Mouse (Mus musculus) stomach, postnatal 0 days (tissue): ENCODE results near the gene Clec16a. TPM values are rescaled to one million over a fixed set of nuclear protein-coding genes. Genes with fewer than 3 reads are reported as not detected.

ENCODE experiments used
- ATAC-seq: fragments of 200-750 bp; cut with Nextera tagmentation; 2 replicates; pipeline ENCODE4 v1.8.0; 2017; ENCODE audit not compliant: low FRiP score, low TSS enrichment
- DNase-seq: peaks from one replicate; pipeline ENCODE4 v3.0.0-alpha.2; 2016; ENCODE audit warnings: low spot score
- H3K27ac ChIP-seq: fragments of 300-500 bp; sonication (generic); replicated peaks from 2 replicates; pipeline ENCODE4 v1.5.1; 2014; ENCODE audit warnings: mild to moderate bottlenecking, control low read depth
- H3K27me3 ChIP-seq: fragments of 300-500 bp; sonication (generic); 2 replicates; pipeline ENCODE4 v1.6.1; 2014; ENCODE audit warnings: low read length; ENCODE audit not compliant: control insufficient read depth, insufficient read depth
- H3K36me3 ChIP-seq: fragments of 300-500 bp; sonication (generic); 2 replicates; pipeline ENCODE4 v1.6.1; 2014; ENCODE audit warnings: low read length, mixed read lengths; ENCODE audit not compliant: control insufficient read depth, insufficient read depth
- H3K4me1 ChIP-seq: fragments of 300-500 bp; sonication (generic); replicated peaks from 2 replicates; pipeline ENCODE4 v1.6.1; 2014; ENCODE audit warnings: antibody characterized with exemption; ENCODE audit not compliant: control insufficient read depth, insufficient read depth
- H3K4me2 ChIP-seq: fragments of 300-500 bp; sonication (generic); replicated peaks from 2 replicates; pipeline ENCODE4 v1.6.1; 2014; ENCODE audit warnings: low read depth, mild to moderate bottlenecking, control low read depth, moderate library complexity
- H3K4me3 ChIP-seq: fragments of 300-500 bp; sonication (generic); 2 replicates; pipeline ENCODE4 v1.5.1; 2014; ENCODE audit warnings: low read depth, low read length, control low read depth
- H3K9ac ChIP-seq: fragments of 300-500 bp; sonication (generic); 2 replicates; pipeline ENCODE4 v1.6.1; 2014; ENCODE audit warnings: mild to moderate bottlenecking, low read length, control low read depth, mixed read lengths
- H3K9me3 ChIP-seq: fragments of 300-500 bp; sonication (generic); 2 replicates; pipeline ENCODE4 v1.6.1; 2016; ENCODE audit warnings: low read length; ENCODE audit not compliant: control insufficient read depth
- CTCF ChIP-seq: IDR thresholded peaks from 2 replicates; pipeline ENCODE4 v1.5.1; 2016; ENCODE audit warnings: antibody characterized with exemption, low read depth, mild to moderate bottlenecking, moderate library complexity
- EP300 ChIP-seq: optimal IDR thresholded peaks from 2 replicates; pipeline ENCODE3; 2016; ENCODE audit warnings: antibody characterized with exemption
- WGBS: fragments of 180-500 bp; shearing (Covaris S2); extraction: QIAGEN DNeasy Blood & Tissue Kit; methylation state at CpG from one replicate; pipeline ENCODE4 v1.1.7; 2014; 5-methylcytosine and 5-hydroxymethylcytosine counted together
- polyA plus RNA-seq: library from polyadenylated mRNA; unstranded; fragments of >200 nt; fragmentation: Nextera tagmentation; extraction: Ambion mirVana; gene quantifications from 2 replicates; pipeline ENCODE4 v1.2.1, GENCODE M21; 2015

Clec16a gene
- polyA plus RNA-seq, 1 experiment from 2014 or later, result 28.1 TPM

DNA sequence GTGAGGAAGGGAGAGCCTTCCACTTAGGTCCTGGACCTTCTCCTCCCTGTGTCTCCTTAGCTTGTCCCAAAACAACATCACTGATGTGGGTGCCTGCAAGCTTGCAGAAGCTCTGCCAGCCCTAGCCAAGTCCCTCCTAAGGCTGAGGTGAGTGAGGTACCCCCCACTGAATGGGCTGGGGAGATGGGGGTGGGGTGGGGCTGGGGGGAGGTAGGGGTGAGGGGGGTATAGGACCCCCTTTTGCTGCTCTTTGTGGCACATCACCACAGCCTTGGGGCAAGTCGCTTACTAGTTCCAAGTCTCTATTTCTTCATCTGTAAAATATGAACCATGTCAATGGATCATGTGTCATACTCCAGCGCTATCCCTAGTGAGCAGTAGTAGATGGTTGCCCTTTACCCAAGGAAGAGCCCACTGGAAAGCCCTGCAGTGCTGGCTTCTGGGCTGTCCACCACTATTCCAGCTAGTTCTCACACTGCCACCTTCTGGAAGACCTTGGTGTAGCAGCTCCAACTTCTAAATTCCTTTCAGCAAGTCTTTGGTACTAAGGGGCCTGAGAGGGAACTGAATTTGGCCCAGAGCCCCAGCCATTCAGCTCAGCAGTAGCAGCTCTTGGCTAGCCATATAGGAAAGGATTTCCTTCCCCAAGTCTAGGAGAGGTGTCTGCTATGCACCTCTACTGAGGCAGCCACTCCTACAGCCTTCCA, 24.1 kb upstream of the Clec16a start:
- DNase-seq (peak; percentile 82), ATAC-seq (peak; percentile 53)
- H3K4me1 ChIP-seq, result no peaks in the 10 kb centered on the region
- no peak overlapping the region for H3K9ac ChIP-seq
- no peaks in the 10 kb centered on the region for H3K36me3 ChIP-seq
- H3K27ac ChIP-seq, result no peak overlapping the region
- H3K4me3 ChIP-seq, result no peak overlapping the region
- TF ChIP-seq CTCF (peak; percentile 87), EP300 (no peak)
- WGBS, result 48% methylated on average over 2 of the region's 2 CpGs
- H3K4me2 ChIP-seq, result no peak overlapping the region
- H3K27me3 ChIP-seq, result no peaks in the 10 kb centered on the region
- no peaks in the 10 kb centered on the region for H3K9me3 ChIP-seq

DNA sequence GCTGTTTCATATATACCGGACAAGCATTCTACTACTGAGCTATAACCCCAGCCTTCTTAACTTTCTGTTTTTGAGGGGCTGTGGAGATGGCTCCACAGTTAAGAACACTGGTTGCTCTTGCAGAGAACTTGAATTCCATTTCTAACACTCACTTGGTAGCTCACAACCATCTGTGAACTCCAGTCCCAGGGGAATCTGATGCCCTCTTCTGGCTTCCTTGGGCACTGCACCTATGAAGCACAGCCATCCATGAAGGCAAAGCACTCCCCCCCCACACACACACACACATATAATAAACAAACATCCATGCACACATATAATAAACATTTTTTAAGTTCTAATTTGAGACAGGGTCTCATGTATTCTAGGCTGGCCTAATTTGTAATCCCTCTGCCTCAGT, 22.3 kb upstream of the Clec16a start:
- no peak overlapping the region for H3K27ac ChIP-seq
- H3K4me2 ChIP-seq, result no peak overlapping the region
- no peaks in the 10 kb centered on the region for H3K36me3 ChIP-seq
- H3K9me3 ChIP-seq, result no peaks in the 10 kb centered on the region
- no peaks in the 10 kb centered on the region for H3K27me3 ChIP-seq
- no peak overlapping the region for H3K4me3 ChIP-seq
- peak; percentile 74 for DNase-seq
- 76% methylated on average over 1 of the region's 1 CpGs for WGBS
- no peak for ATAC-seq
- no peaks in the 10 kb centered on the region for H3K4me1 ChIP-seq
- peak; percentile 81 for TF ChIP-seq CTCF
- TF ChIP-seq EP300, result no peak
- H3K9ac ChIP-seq, result no peak overlapping the region

DNA sequence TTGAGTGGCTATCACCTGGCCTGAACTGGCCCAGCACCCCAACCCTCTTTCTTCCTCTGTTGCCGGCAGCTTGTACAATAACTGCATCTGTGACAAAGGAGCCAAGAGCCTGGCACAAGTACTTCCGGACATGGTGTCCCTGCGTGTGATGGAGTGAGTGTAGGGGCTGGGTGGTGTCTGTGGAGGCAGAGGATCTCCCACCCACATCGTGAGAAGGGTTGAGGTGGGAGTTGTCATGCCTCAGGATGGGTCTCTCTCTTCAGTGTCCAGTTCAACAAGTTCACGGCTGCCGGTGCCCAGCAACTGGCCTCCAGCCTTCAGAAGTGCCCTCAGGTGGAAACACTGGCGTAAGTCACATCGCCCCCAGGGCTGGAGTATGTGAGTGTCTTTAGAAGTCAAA, 21.5 kb upstream of the Clec16a start:
- H3K4me1 ChIP-seq, result no peaks in the 10 kb centered on the region

DNA sequence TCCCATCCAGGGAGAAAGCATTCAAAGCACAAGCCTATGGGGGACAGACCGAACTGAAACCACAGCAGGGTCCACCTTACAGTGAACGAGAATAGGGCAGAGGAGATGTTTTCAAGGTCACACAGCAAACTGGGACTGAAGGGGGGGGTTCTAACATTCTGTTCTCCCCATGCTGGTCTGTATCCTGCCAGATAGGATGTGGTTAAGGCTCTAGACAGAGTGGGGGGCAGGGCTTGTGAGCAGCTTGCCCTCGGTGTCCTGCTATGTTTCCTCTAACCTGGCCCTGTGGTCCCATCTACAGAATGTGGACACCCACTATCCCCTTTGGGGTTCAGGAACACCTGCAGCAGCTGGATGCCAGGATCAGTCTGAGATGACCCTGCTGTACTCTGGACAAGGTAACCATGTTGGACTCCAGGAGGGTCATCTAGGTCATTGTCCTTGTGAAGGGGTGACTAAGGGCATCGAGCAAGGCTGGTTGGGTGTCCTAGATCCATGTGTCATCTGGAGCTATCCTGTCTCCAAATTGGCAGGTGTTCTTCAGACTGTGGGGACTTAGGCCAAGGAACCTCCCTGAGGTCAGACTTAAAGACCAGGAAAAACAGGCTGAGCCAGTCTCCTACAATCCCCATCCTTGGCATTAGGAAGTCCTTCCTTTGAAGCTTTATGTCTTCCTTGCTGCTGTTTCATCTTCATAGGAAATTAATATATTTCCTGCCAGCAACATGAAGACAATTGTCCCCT, 20.1 kb upstream of the Clec16a start:
- no peak for DNase-seq
- Histone ChIP-seq H3K4me1 (no peaks in the 10 kb centered on the region), H3K4me3 (no peak overlapping the region), H3K27ac (no peak overlapping the region), H3K9ac (no peak overlapping the region), H3K4me2 (no peak overlapping the region), H3K27me3 (no peaks in the 10 kb centered on the region), H3K9me3 (no peaks in the 10 kb centered on the region), H3K36me3 (0 out of 2 replicates have a peak, but pooled peaks cover 4% of the 10 kb centered on the region)
- 80% methylated on average over 4 of the region's 4 CpGs for WGBS
- ATAC-seq, result no peak
- no peak for TF ChIP-seq EP300
- TF ChIP-seq CTCF, result no peak

More for the DNA sequence above, 21.5 kb upstream of the Clec16a start:
- TF ChIP-seq EP300 (no peak), CTCF (no peak)
- Histone ChIP-seq H3K36me3 (no peaks in the 10 kb centered on the region), H3K9me3 (no peaks in the 10 kb centered on the region), H3K27ac (no peak overlapping the region), H3K4me3 (no peak overlapping the region), H3K9ac (no peak overlapping the region), H3K4me2 (no peak overlapping the region), H3K27me3 (no peaks in the 10 kb centered on the region)
- DNase-seq (no peak), ATAC-seq (no peak)
- WGBS, result 91% methylated on average over 8 of the region's 8 CpGs

DNA sequence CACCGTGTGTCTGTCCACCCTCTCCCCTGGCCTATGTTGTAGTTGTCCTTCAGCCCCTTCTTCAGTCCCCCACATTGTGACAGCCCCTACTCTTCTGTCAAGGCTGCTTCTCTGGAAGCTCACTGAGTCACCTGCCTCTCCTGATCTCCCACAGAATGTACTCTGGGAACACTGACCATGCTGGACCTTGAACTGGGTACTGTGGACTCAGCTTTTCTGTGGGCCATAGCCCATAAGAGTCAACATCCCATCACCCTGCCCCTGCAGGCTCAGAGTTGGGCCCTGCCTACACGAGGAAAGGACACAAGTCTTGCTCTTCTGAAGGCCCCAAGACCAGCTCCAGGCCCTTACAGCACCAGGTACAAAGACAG, 19.5 kb upstream of the Clec16a start:
- no peak for DNase-seq
- Histone ChIP-seq H3K9me3 (no peaks in the 10 kb centered on the region), H3K36me3 (0 out of 2 replicates have a peak, but pooled peaks cover 7% of the 10 kb centered on the region), H3K27ac (no peak overlapping the region), H3K4me3 (no peak overlapping the region), H3K4me2 (no peak overlapping the region), H3K27me3 (no peaks in the 10 kb centered on the region), H3K4me1 (no peaks in the 10 kb centered on the region), H3K9ac (no peak overlapping the region)
- ATAC-seq, result no peak
- WGBS, result 56% methylated on average over 2 of the region's 2 CpGs
- TF ChIP-seq CTCF (no peak), EP300 (no peak)
